Mouse (Mus musculus): ENCODE results near the gene Gm20696.

DNA sequence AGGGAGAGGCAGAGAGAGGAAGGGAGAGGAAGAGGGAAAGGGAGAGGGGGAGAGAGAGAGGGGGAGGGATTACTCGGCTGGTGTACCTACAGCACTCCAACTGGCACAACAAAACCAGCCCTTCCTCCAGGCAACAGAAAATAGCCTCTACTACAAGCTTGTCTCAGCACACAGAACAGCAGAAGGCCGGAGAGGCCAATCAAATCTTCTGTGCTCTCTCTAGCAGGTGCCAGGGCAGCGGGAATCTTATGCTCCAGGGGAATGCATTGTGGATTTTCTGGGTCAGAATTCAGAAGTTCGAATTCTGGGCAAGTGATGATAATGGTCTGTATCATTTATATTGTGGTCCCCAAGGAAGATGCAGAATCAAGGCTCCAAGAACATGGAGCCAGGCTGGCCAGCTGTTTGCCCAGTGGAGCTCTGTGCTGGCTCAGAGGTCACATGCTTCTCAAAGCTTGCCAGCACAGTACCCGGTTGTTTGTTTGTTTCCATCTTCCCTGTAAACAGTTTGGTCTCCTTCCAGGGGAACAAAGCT lies 132.3 kb downstream of the Gm20696 start:
- TF ChIP-seq CTCF (IDR thresholded peaks at IDR 0.05; ENCODE audit: extremely low read depth, insufficient read depth, insufficient read length, insufficient replicate concordance): no peak
- no peak for TF ChIP-seq POLR2A (IDR thresholded peaks at IDR 0.05; ENCODE audit: low read depth, low read length)
